Mouse (Mus musculus): ENCODE measurements at regions not wholly inside any gene's neighbourhood (a gene's known extent, or its start where the extent isn't known, plus 50 kb on each side); places are given as distances from the start of the nearest gene placed in this dataset.
"Not testable (repeated sequence)": the region's sequence is repeated elsewhere in the genome, so short reads cannot be mapped to it uniquely, and the experiment has no call there.

DNA sequence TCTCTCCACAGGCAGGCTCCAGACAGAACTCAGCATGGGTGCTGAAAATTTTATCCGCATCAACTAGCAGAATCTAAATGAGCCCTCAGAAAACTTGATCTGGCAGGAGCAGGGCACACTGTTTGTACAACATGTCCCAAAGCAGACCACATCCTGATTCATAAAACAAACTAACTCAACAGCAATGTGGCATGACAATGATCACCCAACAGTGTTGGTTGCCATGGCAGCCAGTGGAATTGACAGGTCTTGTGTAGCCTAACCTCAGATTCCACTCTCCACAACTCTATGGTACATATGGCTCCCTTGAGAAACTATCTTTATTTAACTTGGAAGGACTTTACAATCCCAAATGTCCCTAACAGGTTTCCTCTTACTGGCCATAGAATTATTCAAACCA is 82.3 kb upstream of the Adtrp start:
- Histone ChIP-seq H3K27me3 (ENCODE audit: control insufficient read depth, insufficient read depth, low read length) (no peaks in the 10 kb centered on the region), H3K4me1 (ENCODE audit: control insufficient read depth, insufficient read depth, low read length) (no peaks in the 10 kb centered on the region), H3K9ac (ENCODE audit: low read depth, low read length) (no peak overlapping the region), H3K27ac (replicated peaks; ENCODE audit: insufficient read depth, low read depth, low read length) (no peak overlapping the region), H3K79me2 (ENCODE audit: control insufficient read depth, insufficient read depth, low read length) (no peaks in the 10 kb centered on the region), H3K36me3 (ENCODE audit: control insufficient read depth, insufficient read depth, low read length) (no peaks in the 10 kb centered on the region), H3K4me3 (ENCODE audit: insufficient read depth, low read depth, low read length) (no peak overlapping the region)
- no peak for TF ChIP-seq POLR2A (IDR thresholded peaks at IDR 0.05; ENCODE audit: extremely low read depth, insufficient read depth, low read length)
- no peak for DNase-seq (ENCODE audit: extremely low read depth, low read depth, low spot score)
- WGBS: 92% methylated on average over 1 of the region's 1 CpGs

- not testable (repeated sequence) for DNase-seq (ENCODE audit: extremely low read depth, low read depth, low spot score); H3K79me2 ChIP-seq (ENCODE audit: control insufficient read depth, insufficient read depth, low read length); H3K27ac ChIP-seq (replicated peaks; ENCODE audit: insufficient read depth, low read depth, low read length); H3K4me3 ChIP-seq (ENCODE audit: insufficient read depth, low read depth, low read length); H3K36me3 ChIP-seq (ENCODE audit: control insufficient read depth, insufficient read depth, low read length); H3K9ac ChIP-seq (ENCODE audit: low read depth, low read length); H3K4me1 ChIP-seq (ENCODE audit: control insufficient read depth, insufficient read depth, low read length); H3K27me3 ChIP-seq (ENCODE audit: control insufficient read depth, insufficient read depth, low read length)
- 85% methylated on average over 2 of the region's 2 CpGs for WGBS
Measured at GRCm38 (mm10) chr13:41925851-41926250, 78.4 kb upstream of the Adtrp start.

GRCm38 (mm10) chr13:41925211-41925610 is 77.7 kb upstream of the Adtrp start:
- 70% methylated on average over 2 of the region's 2 CpGs for WGBS
- Histone ChIP-seq H3K27ac (replicated peaks; ENCODE audit: insufficient read depth, low read depth, low read length) (no peak overlapping the region), H3K36me3 (ENCODE audit: control insufficient read depth, insufficient read depth, low read length) (no peaks in the 10 kb centered on the region), H3K79me2 (ENCODE audit: control insufficient read depth, insufficient read depth, low read length) (no peaks in the 10 kb centered on the region), H3K27me3 (ENCODE audit: control insufficient read depth, insufficient read depth, low read length) (no peaks in the 10 kb centered on the region), H3K4me1 (ENCODE audit: control insufficient read depth, insufficient read depth, low read length) (no peaks in the 10 kb centered on the region), H3K9ac (ENCODE audit: low read depth, low read length) (no peak overlapping the region), H3K4me3 (ENCODE audit: insufficient read depth, low read depth, low read length) (no peak overlapping the region)
- DNase-seq (ENCODE audit: extremely low read depth, low read depth, low spot score): no peak
- no peak for TF ChIP-seq CTCF (IDR thresholded peaks at IDR 0.05; ENCODE audit: low read depth, low read length)
- TF ChIP-seq POLR2A (IDR thresholded peaks at IDR 0.05; ENCODE audit: extremely low read depth, insufficient read depth, low read length): no peak

- TF ChIP-seq POLR2A (IDR thresholded peaks at IDR 0.05; ENCODE audit: extremely low read depth, insufficient read depth, low read length) (no peak), CTCF (IDR thresholded peaks at IDR 0.05; ENCODE audit: low read depth, low read length) (no peak)
- no peak overlapping the region for H3K9ac ChIP-seq (ENCODE audit: low read depth, low read length)
- no peak for DNase-seq (ENCODE audit: extremely low read depth, low read depth, low spot score)
- H3K79me2 ChIP-seq (ENCODE audit: control insufficient read depth, insufficient read depth, low read length): no peaks in the 10 kb centered on the region
- H3K4me1 ChIP-seq (ENCODE audit: control insufficient read depth, insufficient read depth, low read length): no peaks in the 10 kb centered on the region
- no peak overlapping the region for H3K4me3 ChIP-seq (ENCODE audit: insufficient read depth, low read depth, low read length)
- 84% methylated on average over 6 of the region's 6 CpGs for WGBS
- H3K36me3 ChIP-seq (ENCODE audit: control insufficient read depth, insufficient read depth, low read length): no peaks in the 10 kb centered on the region
- no peaks in the 10 kb centered on the region for H3K27me3 ChIP-seq (ENCODE audit: control insufficient read depth, insufficient read depth, low read length)
- H3K27ac ChIP-seq (replicated peaks; ENCODE audit: insufficient read depth, low read depth, low read length): no peak overlapping the region
Measured at GRCm38 (mm10) chr13:41921178-41921577, 73.7 kb upstream of the Adtrp start.

DNA sequence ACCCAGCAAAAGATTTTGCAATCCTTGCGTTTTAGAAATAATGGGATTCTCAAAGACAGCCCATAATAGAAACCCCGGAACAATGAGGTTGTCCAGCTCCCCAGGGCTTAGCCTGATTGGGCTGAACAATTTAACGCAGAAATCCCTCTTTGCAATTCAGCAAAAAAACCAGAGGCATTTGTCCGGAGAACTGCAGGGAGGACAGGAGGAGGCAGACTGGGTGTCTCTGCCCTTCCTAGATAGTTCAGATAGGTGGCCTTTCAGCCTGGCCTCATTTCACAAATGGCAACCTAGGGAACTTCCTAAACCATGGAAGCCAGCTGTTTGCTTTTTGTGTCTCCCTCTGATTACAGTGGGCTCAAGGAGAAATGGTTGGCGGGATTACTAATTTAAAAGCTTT is 71.0 kb upstream of the Adtrp start:
- H3K4me1 ChIP-seq (ENCODE audit: control insufficient read depth, insufficient read depth, low read length): no peaks in the 10 kb centered on the region
- H3K9ac ChIP-seq (ENCODE audit: low read depth, low read length): no peak overlapping the region
- H3K4me3 ChIP-seq (ENCODE audit: insufficient read depth, low read depth, low read length): no peak overlapping the region
- no peak for DNase-seq (ENCODE audit: extremely low read depth, low read depth, low spot score)
- H3K36me3 ChIP-seq (ENCODE audit: control insufficient read depth, insufficient read depth, low read length): no peaks in the 10 kb centered on the region
- no peaks in the 10 kb centered on the region for H3K27me3 ChIP-seq (ENCODE audit: control insufficient read depth, insufficient read depth, low read length)
- TF ChIP-seq POLR2A (IDR thresholded peaks at IDR 0.05; ENCODE audit: extremely low read depth, insufficient read depth, low read length) (no peak), CTCF (IDR thresholded peaks at IDR 0.05; ENCODE audit: low read depth, low read length) (no peak)
- WGBS: 66% methylated on average over 5 of the region's 5 CpGs
- H3K27ac ChIP-seq (replicated peaks; ENCODE audit: insufficient read depth, low read depth, low read length): no peak overlapping the region
- no peaks in the 10 kb centered on the region for H3K79me2 ChIP-seq (ENCODE audit: control insufficient read depth, insufficient read depth, low read length)

DNA sequence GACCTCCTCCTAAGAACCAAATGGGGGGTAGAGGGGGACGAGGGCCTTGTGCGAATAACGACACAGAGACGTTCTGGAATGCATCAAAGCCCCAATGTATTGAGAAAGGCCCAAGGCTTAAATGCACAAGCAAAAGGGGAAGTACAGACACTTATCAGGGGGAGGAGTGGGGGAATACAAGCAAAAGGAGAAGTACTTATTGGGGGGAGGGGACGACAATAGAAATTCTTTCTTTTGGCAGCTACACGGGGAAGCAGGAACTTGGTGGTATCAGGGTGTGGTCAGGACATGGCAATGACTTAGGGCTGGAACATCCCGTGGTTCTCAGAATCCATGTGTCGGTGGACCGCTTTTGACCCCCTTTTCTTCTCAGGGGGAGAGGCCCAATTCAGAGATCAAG is 68.3 kb upstream of the Adtrp start:
- not testable (repeated sequence) for H3K27ac ChIP-seq (replicated peaks; ENCODE audit: insufficient read depth, low read depth, low read length); H3K79me2 ChIP-seq (ENCODE audit: control insufficient read depth, insufficient read depth, low read length); H3K4me1 ChIP-seq (ENCODE audit: control insufficient read depth, insufficient read depth, low read length); H3K9ac ChIP-seq (ENCODE audit: low read depth, low read length); DNase-seq (ENCODE audit: extremely low read depth, low read depth, low spot score); H3K36me3 ChIP-seq (ENCODE audit: control insufficient read depth, insufficient read depth, low read length); H3K27me3 ChIP-seq (ENCODE audit: control insufficient read depth, insufficient read depth, low read length); H3K4me3 ChIP-seq (ENCODE audit: insufficient read depth, low read depth, low read length)
- WGBS: 89% methylated on average over 9 of the region's 9 CpGs

Measured in liver, adult 2 months (tissue).